Mouse (Mus musculus) ovary, postnatal 14 days (tissue): Measurements from ENCODE around the gene Ica1.

ENCODE experiments used
- DNase-seq: peaks from one replicate; pipeline ENCODE4 v3.0.0; 2022; ENCODE audit warnings: low spot score

Gene Ica1

GRCm38 (mm10) chr6:8778296-8778649, at the start of gene Ica1:
Gene Ica1 (minus strand): TSS chr6:8778488.
- no peak for DNase-seq

DNA sequence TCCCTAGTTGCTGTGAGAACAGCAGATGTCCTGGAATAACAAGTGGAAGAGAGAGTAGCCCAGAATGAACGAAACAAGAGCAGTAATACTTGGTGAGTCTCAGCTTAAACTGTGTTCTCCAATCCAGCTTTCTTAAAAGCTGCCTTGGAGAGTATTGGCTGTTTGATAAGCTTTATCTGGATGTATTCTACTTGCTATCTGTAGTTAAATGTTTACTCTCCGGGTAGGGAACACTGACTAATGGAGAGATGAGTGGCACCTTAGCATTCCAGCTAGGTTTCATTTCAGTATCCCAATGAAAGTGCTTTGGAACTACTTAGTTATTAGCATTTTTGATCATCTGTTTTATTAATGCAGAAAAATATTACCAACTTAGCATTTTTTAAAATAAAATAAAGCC, 41.6 kb upstream of the Ica1 start:
- no peak for DNase-seq

DNA sequence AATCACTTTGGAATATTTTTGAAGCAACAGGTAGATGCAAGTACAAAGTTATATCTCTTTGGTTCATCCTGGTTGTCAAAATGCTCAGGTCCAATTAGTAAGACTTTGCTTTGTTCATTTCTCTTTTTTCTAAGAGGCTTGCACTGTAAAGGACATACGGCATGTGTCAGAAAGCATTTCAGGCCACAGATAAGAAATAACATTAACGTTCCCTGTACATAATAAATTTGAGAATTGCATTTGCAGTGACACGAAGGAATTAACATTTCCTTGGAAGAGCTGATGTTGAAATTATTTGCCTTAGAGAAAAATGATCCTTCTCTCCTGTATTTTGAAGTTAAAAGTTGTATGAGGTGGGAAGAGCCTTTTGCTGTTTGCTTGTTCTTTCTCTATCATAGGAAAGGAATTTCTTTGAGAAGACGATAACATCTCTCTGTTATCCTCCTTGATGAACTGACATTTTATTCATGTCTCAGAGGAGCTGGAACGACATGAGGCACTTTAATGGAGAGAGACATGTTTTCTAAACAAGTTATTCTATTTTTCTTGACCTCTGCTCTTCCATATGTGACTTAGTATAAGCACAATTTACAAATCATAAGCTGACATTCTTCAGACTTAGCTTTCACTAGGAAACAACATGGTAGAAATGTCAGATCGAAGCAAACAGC, 36.2 kb upstream of the Ica1 start:
- DNase-seq: no peak

DNA sequence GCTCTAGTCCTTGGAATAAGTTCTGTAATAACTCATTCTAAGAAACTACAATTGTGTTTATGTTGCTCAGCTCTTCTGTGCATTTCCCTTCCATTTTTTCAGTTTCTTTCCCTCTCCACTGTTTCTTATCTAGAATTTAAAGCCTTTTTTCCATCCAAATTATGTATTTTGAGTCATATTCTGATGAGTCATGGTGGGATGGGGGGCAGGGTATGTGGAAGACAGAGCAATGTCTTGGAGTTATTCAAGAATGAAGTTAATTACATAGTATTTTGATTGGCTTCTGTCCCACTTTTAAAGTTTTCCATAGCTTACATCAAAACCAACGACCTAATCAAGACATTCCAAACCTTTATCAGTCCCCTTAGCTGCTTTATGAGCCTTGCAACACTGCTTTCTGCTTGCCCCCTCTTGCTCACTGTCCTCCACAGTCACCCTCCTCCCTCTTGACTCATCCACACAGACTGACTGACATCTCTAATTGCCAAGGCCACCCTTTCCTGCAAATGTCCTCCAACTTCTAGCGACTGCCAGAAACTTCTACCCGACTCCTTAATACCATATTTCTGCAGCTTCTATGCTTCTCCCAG, 24.4 kb upstream of the Ica1 start:
- DNase-seq: no peak

- DNase-seq: no peak
These were observed 14.1 kb upstream of the Ica1 start for GRCm38 (mm10) chr6:8792385-8792784.

- DNase-seq: no peak
These were observed 13.5 kb upstream of the Ica1 start for GRCm38 (mm10) chr6:8791781-8792180.

GRCm38 (mm10) chr6:8780618-8781017, 2.3 kb upstream of the Ica1 start:
- no peak for DNase-seq

- DNase-seq: peak; percentile 23
These were observed 635 bp downstream of the Ica1 start for GRCm38 (mm10) chr6:8777411-8778295.

DNA sequence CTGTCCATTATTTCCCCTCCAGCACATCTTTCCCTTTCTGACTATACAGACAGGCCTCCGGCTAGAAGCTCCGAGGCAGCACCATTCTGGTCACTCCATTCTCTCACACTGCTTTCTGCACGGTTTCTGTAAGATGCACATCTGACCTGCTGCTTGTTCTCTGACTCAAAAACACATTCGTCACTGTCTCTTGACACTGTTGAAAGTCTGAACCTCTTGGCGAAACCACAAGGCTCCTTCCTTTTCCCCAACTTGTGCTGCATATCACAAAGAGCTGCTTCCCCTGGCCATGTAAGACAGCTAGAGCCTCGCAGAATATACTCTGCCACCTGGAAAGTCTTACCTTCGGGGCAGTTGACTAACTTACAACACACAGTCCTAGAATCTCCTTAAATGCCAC, 6.7 kb downstream of the Ica1 start:
- no peak for DNase-seq

DNA sequence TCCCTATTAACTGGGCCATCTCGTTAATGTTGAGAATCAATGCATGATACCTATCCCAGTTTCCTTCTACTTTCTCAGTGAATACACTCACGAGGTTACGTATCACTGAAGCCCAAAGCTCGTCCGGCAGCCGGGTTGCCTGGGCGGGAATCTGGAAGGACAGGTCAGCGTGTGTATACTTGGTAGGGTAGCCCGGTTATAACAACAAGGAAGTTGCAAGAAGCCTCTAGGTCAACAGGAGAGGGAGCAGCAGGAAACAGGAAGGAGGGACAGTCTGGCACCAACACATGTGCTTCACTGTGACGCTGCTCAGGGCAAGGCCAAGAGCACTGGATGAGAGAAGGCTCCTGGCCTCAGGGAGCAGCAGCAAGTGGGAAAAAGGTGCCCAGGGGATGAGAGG, 7.9 kb downstream of the Ica1 start:
- no peak for DNase-seq

- no peak for DNase-seq
These were observed 8.5 kb downstream of the Ica1 start for GRCm38 (mm10) chr6:8769803-8770202.

DNA sequence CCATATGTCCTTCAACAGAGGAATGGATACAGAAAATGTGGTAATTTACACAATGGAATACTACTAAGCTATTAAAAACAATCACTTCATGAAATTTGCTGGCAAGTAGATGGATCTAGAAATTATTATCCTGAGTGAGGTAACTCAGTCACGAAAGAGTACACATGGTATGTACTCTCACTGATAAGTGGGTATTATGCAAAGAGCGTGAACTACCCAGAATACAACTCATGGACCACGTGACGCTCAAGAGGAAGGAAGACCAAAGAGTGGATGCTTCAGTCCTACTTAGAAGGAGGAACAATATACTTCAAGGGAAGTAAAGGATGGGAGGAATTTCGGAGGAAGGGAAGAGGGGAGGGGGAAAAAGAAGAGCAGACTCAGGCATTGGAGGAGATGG, 11.6 kb downstream of the Ica1 start:
- no peak for DNase-seq

DNA sequence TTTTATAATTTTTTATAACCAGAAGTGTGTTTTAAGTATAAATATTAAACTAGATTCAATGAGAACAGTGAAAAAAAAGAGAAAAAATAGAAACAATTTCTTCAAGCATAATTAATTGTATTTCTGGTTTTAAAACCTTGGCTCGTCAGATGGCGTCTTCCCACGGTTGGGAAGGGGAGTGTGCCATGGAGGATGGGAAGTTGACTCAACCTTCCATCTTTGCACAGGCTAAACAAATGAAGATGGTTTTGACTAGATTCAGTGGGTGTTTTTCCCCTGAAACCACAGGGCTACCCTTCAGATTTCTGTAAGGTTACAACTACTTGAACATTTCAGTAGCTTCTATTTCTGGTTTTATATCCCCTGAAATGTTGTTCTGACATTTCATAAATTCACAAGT, 12.5 kb downstream of the Ica1 start:
- no peak for DNase-seq

- DNase-seq: no peak
These were observed 13.2 kb downstream of the Ica1 start for GRCm38 (mm10) chr6:8765064-8765463.

DNA sequence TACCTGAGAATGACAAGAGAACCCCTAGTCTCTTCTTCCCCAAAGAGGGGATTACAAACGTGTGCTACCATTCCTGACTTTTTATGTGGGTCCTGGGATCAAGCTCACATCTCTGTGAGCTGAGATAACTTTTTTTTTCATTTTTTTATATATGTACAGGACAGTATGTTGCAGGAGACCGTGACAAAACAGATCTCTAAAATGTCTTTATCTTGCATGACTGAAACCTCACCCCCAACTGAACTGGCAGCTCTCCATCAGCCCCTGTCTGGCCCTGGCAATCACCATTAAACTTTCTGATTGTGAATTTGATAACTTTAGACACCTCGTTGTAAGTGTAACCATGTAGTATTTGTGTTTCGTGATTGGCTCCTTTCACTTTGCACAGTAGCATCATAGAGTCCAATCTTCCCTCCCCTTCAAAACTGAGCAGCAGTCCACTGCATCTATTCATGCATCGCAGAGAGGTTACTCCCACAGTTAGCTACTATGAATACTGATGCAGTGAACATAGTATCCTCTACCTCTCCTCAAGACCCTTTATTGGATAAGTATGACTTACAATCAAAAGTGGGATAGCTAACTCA, 17.5 kb downstream of the Ica1 start:
- no peak for DNase-seq

DNA sequence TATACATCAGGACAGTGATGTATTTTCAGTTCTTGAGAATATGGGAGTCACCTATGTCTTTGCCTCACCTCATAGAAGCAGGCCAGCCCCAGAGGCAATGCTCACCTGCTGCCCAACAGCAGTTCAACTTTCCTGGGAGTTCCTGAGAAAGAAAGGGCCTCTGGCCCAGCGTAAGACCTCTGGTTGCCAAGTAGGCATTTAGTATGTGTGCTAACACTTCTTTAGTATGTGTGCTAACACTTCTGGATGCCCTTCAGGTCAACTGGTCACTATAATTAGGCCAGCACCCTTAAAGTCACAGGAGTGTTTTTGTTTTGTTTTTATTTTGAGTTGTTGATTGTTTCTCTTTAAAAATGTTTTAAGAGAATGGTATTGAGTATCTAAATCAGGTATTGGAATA, 18.4 kb downstream of the Ica1 start:
- DNase-seq: no peak

DNA sequence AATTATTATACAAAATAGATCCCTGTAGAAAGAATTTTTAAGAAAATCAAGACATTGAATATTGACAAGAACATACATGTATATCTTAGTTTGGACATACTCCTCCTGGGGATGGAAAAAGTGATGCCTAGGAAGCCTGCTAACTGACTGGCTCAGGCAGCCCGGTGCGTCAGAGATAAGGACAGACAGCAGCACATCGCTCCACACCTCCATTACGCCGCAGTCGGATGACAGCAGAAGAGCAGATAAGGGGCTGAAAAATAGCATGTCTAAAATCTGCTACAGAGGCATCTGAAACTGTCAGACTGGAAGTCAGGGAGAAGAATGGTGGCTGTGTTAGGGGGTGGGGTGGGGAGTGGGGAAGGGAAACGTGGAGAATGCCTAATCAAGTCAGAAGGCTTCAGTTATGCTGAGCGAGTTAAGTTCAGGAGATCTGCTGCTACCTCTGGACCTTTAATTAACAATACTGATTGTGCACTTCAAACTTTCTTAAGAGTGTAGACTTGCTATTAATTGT, 22.5 kb downstream of the Ica1 start:
- no peak for DNase-seq

GRCm38 (mm10) chr6:8754486-8754885, 23.8 kb downstream of the Ica1 start:
- DNase-seq: no peak

- no peak for DNase-seq
These were observed 24.6 kb downstream of the Ica1 start for GRCm38 (mm10) chr6:8753723-8754036.

DNA sequence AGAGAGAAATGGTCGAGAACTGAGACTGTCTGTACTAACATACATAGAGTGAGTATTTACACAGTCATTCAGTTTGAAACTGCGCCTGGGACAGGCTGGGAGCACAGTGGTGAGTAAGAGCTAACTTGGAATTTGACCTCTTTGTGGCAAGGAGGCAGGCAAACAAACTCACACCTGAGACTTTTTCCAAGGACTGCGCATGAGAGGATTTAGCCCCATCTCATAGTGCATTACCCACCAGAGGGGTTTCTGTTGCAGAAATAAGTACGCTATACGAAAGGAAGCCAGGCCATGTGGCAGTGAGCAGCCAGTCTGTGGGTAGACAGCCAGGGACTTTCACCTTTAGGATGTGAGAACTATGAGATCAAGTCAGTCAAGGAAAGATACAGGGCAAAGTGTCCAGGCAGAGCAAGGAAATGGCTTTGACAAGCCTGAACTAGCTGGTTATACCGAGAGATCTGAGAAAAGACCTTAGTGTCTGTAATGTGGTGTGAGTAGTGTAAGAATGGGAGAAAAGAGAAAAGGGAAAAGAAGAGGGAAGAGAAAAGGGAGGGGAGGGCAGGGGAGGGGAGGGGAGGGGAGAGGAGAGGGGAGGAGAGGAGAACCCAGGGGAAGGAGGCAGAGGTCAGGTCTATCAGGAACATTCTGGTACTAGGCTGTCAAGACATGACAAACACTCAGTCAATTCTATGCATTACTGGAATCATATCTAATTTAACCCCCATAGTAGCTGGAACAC, 25.1 kb downstream of the Ica1 start:
- DNase-seq: no peak

- DNase-seq: no peak
These were observed 33.4 kb downstream of the Ica1 start for GRCm38 (mm10) chr6:8744886-8745285.

DNA sequence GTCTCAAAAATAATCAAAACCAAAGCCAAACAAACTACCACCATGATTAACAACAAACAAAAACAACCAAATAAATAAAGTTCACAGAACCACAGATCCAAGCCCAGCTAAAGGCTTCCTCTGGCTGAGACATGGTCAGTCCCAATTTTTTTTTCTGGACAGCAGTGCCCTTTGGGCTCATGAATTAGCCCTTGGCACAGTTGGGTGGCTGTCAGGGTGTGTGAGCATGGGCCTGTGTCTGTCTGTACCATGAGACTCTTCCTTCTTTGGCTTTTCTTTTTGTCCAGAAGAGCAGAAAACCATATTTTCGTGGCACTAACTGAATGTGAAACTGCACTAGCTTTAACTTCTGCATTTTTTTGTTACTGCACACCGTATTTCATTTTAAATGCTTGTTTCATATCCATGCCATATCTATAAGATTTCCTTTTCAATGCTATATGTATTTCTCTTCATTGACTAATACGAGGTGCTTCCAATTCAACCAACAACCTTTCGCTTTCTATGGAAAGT, 34.0 kb downstream of the Ica1 start:
- DNase-seq: no peak
